Mouse (Mus musculus) lung, embryonic 16.5 days (tissue): ENCODE data around the gene Elof1. TPM values are rescaled to one million over a fixed set of nuclear protein-coding genes. Genes with fewer than 3 reads are reported as not detected.
A peak's percentile ranks its signal among the peaks of the same experiment; 100 is the strongest.

ENCODE experiments used
- ATAC-seq: fragments of 200-750 bp; cut with Nextera tagmentation; 2 replicates; pipeline ENCODE4 v1.8.0; 2017; ENCODE audit warnings: low read depth, mild to moderate bottlenecking, moderate library complexity
- H3K27ac ChIP-seq: fragments of 300-500 bp; sonication (generic); 2 replicates; pipeline ENCODE4 v1.5.1; 2014; ENCODE audit warnings: mild to moderate bottlenecking, control low read depth, low read length
- H3K27me3 ChIP-seq: fragments of 300-500 bp; sonication (generic); 2 replicates; pipeline ENCODE4 v1.6.1; 2014; ENCODE audit warnings: low read depth, low read length, mixed read lengths; ENCODE audit not compliant: control insufficient read depth, insufficient read depth
- H3K36me3 ChIP-seq: fragments of 300-500 bp; sonication (generic); 2 replicates; pipeline ENCODE4 v1.6.1; 2014; ENCODE audit warnings: low read length; ENCODE audit not compliant: control insufficient read depth, insufficient read depth
- H3K4me1 ChIP-seq: fragments of 300-500 bp; sonication (generic); replicated peaks from 2 replicates; pipeline ENCODE4 v1.6.1; 2014; ENCODE audit warnings: low read length, mixed read lengths; ENCODE audit not compliant: control insufficient read depth, insufficient read depth
- H3K4me2 ChIP-seq: fragments of 300-500 bp; sonication (generic); 2 replicates; pipeline ENCODE4 v1.6.1; 2014; ENCODE audit warnings: low read depth, low read length, control low read depth
- H3K4me3 ChIP-seq: fragments of 300-500 bp; sonication (generic); 2 replicates; pipeline ENCODE4 v1.5.1; 2014; ENCODE audit warnings: mild to moderate bottlenecking, low read length, control low read depth
- H3K9ac ChIP-seq: fragments of 300-500 bp; sonication (generic); 2 replicates; pipeline ENCODE4 v1.6.1; 2014; ENCODE audit warnings: low read length, control low read depth
- H3K9me3 ChIP-seq: fragments of 300-500 bp; sonication (generic); 2 replicates; pipeline ENCODE4 v1.6.1; 2016; ENCODE audit warnings: low read length; ENCODE audit not compliant: control insufficient read depth
- WGBS: fragments of 180-500 bp; shearing (Covaris S2); extraction: QIAGEN DNeasy Blood & Tissue Kit; methylation state at CpG from one replicate; pipeline ENCODE4 v1.1.7; 2014; 5-methylcytosine and 5-hydroxymethylcytosine counted together
- polyA plus RNA-seq: library from polyadenylated mRNA; unstranded; fragments of >200 nt; fragmentation: Nextera tagmentation; extraction: Ambion mirVana; gene quantifications from 2 replicates; pipeline ENCODE4 v1.2.1, GENCODE M21; 2015

Gene Elof1
- polyA plus RNA-seq, 1 experiment from 2014 or later = 197 TPM

DNA sequence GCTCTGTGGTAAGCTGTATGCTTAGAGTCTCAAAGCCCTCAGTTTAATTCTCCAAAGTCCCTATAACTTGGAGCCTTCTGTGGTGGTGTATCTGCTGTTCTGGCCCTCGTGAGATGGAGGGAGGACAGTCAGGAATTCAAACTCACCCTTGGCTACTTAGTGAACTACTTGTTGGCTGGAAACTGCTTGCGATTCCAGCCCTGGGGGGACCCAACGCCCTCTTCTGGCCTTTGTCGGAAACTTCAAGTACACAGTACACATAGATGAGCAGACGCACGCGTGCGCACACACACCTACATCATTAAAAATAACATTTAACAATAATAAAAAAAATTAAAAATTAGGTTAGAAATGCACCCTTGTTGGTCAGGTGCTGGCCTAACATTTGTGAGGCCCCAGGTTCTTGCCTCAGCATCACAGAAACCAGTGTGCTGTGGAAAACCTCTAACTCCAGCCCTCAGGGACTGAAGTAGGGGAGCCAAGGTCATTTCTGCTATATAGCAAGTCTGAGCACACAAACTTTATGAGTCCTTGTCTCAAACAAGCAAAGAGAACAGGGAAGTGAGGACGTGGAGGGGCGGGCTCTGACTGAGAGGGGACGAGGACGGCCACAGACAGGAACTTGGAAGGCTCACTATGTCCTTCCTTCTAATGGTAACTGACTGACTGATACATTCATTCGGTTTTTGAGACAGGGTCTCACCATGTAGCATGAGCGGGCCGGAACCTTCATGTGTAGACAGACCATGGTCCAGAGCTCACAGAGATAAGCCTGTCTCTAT, 8.5 kb upstream of the Elof1 start:
- no peak overlapping the region for H3K4me2 ChIP-seq
- no peak overlapping the region for H3K4me3 ChIP-seq
- 81% methylated on average over 15 of the region's 15 CpGs for WGBS
- H3K9me3 ChIP-seq = no peaks in the 10 kb centered on the region
- no peaks in the 10 kb centered on the region for H3K27me3 ChIP-seq
- H3K36me3 ChIP-seq = no peaks in the 10 kb centered on the region
- no peak overlapping the region for H3K27ac ChIP-seq
- no peak for ATAC-seq
- no peaks in the 10 kb centered on the region for H3K4me1 ChIP-seq
- no peak overlapping the region for H3K9ac ChIP-seq

- no peak overlapping the region for H3K27ac ChIP-seq
- WGBS = 74% methylated on average over 3 of the region's 3 CpGs
- no peaks in the 10 kb centered on the region for H3K9me3 ChIP-seq
- ATAC-seq = no peak
- H3K36me3 ChIP-seq = no peaks in the 10 kb centered on the region
- no peaks in the 10 kb centered on the region for H3K27me3 ChIP-seq
- H3K9ac ChIP-seq = no peak overlapping the region
- H3K4me1 ChIP-seq = no peaks in the 10 kb centered on the region
- H3K4me3 ChIP-seq = no peak overlapping the region
- H3K4me2 ChIP-seq = no peak overlapping the region
These were observed 7.2 kb upstream of the Elof1 start for GRCm38 (mm10) chr9:22124169-22124568.

GRCm38 (mm10) chr9:22123069-22123609, 6.2 kb upstream of the Elof1 start:
- H3K27ac ChIP-seq = no peak overlapping the region
- no peak overlapping the region for H3K4me2 ChIP-seq
- WGBS = 72% methylated on average over 7 of the region's 7 CpGs
- ATAC-seq = no peak
- H3K9me3 ChIP-seq = no peaks in the 10 kb centered on the region
- no peak overlapping the region for H3K4me3 ChIP-seq
- H3K4me1 ChIP-seq = no peaks in the 10 kb centered on the region
- no peaks in the 10 kb centered on the region for H3K36me3 ChIP-seq
- no peaks in the 10 kb centered on the region for H3K27me3 ChIP-seq
- H3K9ac ChIP-seq = no peak overlapping the region

GRCm38 (mm10) chr9:22122005-22122404, 5.0 kb upstream of the Elof1 start:
- no peaks in the 10 kb centered on the region for H3K36me3 ChIP-seq
- no peaks in the 10 kb centered on the region for H3K27me3 ChIP-seq
- H3K4me2 ChIP-seq = no peak overlapping the region
- H3K4me1 ChIP-seq = peaks cover 7% of the 10 kb centered on the region
- no peak for ATAC-seq
- H3K9ac ChIP-seq = no peak overlapping the region
- no peak overlapping the region for H3K27ac ChIP-seq
- WGBS = 53% methylated on average over 3 of the region's 3 CpGs
- H3K9me3 ChIP-seq = no peaks in the 10 kb centered on the region
- H3K4me3 ChIP-seq = no peak overlapping the region

GRCm38 (mm10) chr9:22121545-22121944, 4.6 kb upstream of the Elof1 start:
- H3K27ac ChIP-seq = no peak overlapping the region
- no peaks in the 10 kb centered on the region for H3K27me3 ChIP-seq
- ATAC-seq = no peak
- H3K4me1 ChIP-seq = peaks cover 7% of the 10 kb centered on the region
- H3K36me3 ChIP-seq = no peaks in the 10 kb centered on the region
- no peak overlapping the region for H3K4me3 ChIP-seq
- no peak overlapping the region for H3K9ac ChIP-seq
- H3K9me3 ChIP-seq = no peaks in the 10 kb centered on the region
- no peak overlapping the region for H3K4me2 ChIP-seq

DNA sequence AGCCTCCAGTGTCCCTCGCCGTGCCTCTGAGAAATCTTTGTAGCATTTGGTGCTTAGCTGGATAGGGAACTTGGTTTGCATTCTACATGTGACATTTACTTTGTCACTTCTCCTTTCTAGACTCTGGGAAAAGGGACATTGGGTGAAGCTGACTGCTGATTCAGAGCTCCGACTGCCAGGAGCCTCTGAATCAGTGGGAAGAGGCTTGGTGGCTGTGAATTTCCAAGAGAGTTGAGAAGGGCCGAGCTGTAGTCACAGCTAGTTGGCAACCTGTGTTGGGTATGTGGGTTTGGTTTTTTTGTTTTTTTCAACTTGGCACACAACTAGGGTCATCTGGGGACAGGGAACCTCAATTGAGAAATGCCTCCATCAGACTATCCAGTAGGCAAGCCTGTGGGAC, 2.6 kb upstream of the Elof1 start:
- Histone ChIP-seq H3K4me1 (peaks cover 12% of the 10 kb centered on the region), H3K4me2 (no peak overlapping the region), H3K9ac (no peak overlapping the region), H3K27ac (no peak overlapping the region), H3K4me3 (no peak overlapping the region), H3K9me3 (no peaks in the 10 kb centered on the region), H3K36me3 (no peaks in the 10 kb centered on the region), H3K27me3 (no peaks in the 10 kb centered on the region)
- WGBS = 92% methylated on average over 4 of the region's 4 CpGs
- ATAC-seq = no peak

DNA sequence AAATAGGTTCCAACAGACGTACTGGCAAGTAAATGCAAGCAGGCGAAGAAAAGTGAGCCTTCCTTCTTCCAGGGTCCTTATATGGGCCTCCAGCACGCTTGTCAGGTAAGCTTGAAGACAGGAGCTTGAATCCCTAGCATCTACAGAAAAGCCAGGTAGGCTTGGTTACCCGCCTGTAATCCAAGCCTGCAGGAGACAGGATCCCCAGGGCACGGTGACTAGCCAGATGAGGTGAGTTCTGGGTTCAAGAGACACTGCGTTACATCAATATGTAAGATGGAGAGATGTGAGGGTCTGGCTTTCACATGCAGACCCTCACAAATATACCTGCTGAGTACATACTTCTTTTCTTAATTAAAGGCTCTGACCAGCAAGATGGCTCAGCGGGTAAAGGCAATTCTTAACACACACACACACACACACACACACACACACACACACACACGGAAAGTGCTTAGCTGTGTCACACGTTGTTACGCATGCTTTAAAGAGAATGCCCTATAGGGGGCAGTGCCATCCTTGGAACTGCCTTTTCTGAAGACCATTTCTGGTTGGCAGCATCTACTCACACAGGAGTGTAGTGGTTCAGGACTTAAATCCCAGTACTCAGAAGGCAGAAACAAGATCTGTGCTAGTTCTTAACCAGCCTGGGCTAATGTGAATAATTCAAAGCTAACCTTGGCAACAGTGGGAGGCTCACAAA, 933 bp upstream of the Elof1 start:
- no peaks in the 10 kb centered on the region for H3K9me3 ChIP-seq
- ATAC-seq = no peak
- WGBS = 46% methylated on average over 10 of the region's 10 CpGs
- H3K27ac ChIP-seq = no peak overlapping the region
- H3K27me3 ChIP-seq = no peaks in the 10 kb centered on the region
- peak overlapping the region; percentile 87 for H3K4me3 ChIP-seq
- peak overlapping the region; percentile 97 for H3K4me2 ChIP-seq
- peaks cover 12% of the 10 kb centered on the region for H3K4me1 ChIP-seq
- peak overlapping the region; percentile 95; the same call in 1 of the 2 replicates for H3K9ac ChIP-seq
- peaks cover 5% of the 10 kb centered on the region; the same call in 1 of the 2 replicates for H3K36me3 ChIP-seq

- peak overlapping the region; percentile 95 for H3K9ac ChIP-seq
- no peak for ATAC-seq
- peaks cover 13% of the 10 kb centered on the region for H3K36me3 ChIP-seq
- no peaks in the 10 kb centered on the region for H3K27me3 ChIP-seq
- H3K4me3 ChIP-seq = peak overlapping the region; percentile 87
- 16% methylated on average over 15 of the region's 15 CpGs for WGBS
- no peaks in the 10 kb centered on the region for H3K9me3 ChIP-seq
- H3K4me2 ChIP-seq = peak overlapping the region; percentile 97
- H3K4me1 ChIP-seq = peaks cover 12% of the 10 kb centered on the region
- H3K27ac ChIP-seq = no peak overlapping the region
These were observed 886 bp downstream of the Elof1 start for GRCm38 (mm10) chr9:22116086-22116485.

- Histone ChIP-seq H3K4me1 (peaks cover 12% of the 10 kb centered on the region), H3K9ac (no peak overlapping the region; the same call in 1 of the 2 replicates), H3K27me3 (no peaks in the 10 kb centered on the region), H3K9me3 (no peaks in the 10 kb centered on the region), H3K36me3 (peaks cover 13% of the 10 kb centered on the region), H3K27ac (no peak overlapping the region), H3K4me2 (peak overlapping the region; percentile 97), H3K4me3 (peak overlapping the region; percentile 87; the same call in 1 of the 2 replicates)
- no peak for ATAC-seq
- 76% methylated on average over 4 of the region's 4 CpGs for WGBS
These were observed 1.3 kb downstream of the Elof1 start for GRCm38 (mm10) chr9:22115635-22116034.
